Comparison of ENCODE assay signal across 13 mouse cellular contexts in the genomic region with DNA sequence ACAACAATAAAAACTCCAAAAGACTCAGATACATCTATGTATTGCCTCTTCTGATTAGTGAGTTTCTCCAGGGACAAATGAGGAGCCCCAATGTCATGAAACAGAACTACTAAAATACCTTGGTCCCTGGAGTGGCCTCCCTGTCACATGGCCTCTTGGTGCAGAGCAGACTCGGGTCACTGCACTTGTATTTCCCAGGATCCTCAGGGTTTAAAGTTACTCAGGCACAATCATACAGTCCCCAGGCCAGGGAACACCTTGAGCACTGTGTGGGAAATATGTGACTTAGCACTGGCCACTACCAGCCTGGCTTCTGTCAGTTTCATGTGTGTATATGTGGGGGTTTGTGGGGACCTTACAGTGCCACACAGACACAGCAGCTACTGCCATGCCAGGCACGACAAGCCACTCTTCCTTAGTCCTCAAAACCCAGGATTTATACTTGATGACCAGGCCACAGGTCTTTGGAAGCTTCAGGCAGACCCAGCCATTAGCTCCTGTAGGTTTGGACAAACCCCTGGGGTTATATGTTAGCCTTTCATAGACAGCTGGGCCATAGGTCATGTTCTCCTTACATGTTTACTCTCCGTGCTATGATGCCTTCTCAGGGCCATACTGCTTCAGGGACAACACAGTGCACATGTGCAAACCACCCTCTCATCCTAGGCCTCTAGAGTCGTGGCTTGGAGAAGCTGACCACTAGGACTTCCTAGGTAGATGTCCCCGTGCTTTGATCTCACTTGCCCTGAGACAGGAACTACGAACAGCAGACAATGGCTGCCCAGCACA. TPM values are rescaled to one million over a fixed set of nuclear protein-coding genes. Genes with fewer than 3 reads are reported as not detected.
A peak's percentile ranks its signal among the peaks of the same experiment; 100 is the strongest.
DNase-seq lines count a peak whose midpoint lies in the region; ATAC-seq and TF ChIP-seq lines count a peak whose summit lies in the region.
"Had no signal": no experiment of that assay in that cellular context is flagged by ENCODE, and none has a peak within 500 bp of the region (broad histone marks: within the 10 kb centered on the region; RNA-seq: fewer than 3 reads in every experiment).

No protein-coding gene starts in this region.

- DNase-seq in heart, adult 9 months (ENCODE audit: low spot score in 2 of 2), result no peak
- DNase-seq in liver, adult 2 months (ENCODE audit: extremely low read depth, low read depth, low spot score), result peak; percentile 43
- no peak for DNase-seq in liver, embryonic 11.5 days (ENCODE audit: low spot score)
- no peak for DNase-seq in liver, postnatal 0 days
- no peak for DNase-seq in embryo, embryonic 10.5 days (ENCODE audit: low spot score)
- DNase-seq: adrenal gland, postnatal 36 days; cerebellum, adult 8-10 months; right cerebral cortex, postnatal 14 days had no signal

- TF ChIP-seq EP300 in liver, postnatal 0 days (IDR thresholded peaks at IDR 0.05; ENCODE audit: low read depth), result no peak

- H3K4me1 ChIP-seq in heart, embryonic 14.5 days (ENCODE audit: control insufficient read depth in 2 of 2, insufficient read depth in 2 of 2, low read length in 2 of 2), result peaks cover 28 to 60% of the 10 kb centered on the region in 2 experiments
- peaks cover 11% of the 10 kb centered on the region for H3K4me1 ChIP-seq in liver, adult 2 months (ENCODE audit: control insufficient read depth, insufficient read depth, low read length)
- no peaks in the 10 kb centered on the region for H3K4me1 ChIP-seq in liver, embryonic 11.5 days (replicated peaks; ENCODE audit: control insufficient read depth, insufficient read depth, low read length)
- peaks cover 18% of the 10 kb centered on the region for H3K4me1 ChIP-seq in kidney, embryonic 15.5 days
- H3K4me1 ChIP-seq in liver, postnatal 0 days (ENCODE audit: insufficient read depth), result peaks cover 11% of the 10 kb centered on the region

- no peaks in the 10 kb centered on the region for H3K79me2 ChIP-seq in liver, adult 2 months (ENCODE audit: control insufficient read depth, insufficient read depth, low read length)

- peak overlapping the region; percentile 22; the same call in 1 of the 2 replicates for H3K9ac ChIP-seq in heart, embryonic 14.5 days (ENCODE audit: low read length)
- no peak overlapping the region for H3K9ac ChIP-seq in liver, adult 2 months (ENCODE audit: low read depth, low read length)
- H3K9ac ChIP-seq in liver, embryonic 11.5 days (ENCODE audit: low read depth, low read length), result no peak overlapping the region
- H3K9ac ChIP-seq in kidney, embryonic 15.5 days, result no peak overlapping the region
- H3K9ac ChIP-seq in liver, postnatal 0 days (replicated peaks), result no peak overlapping the region
- H3K9ac ChIP-seq: embryonic facial prominence, embryonic 13.5 days; midbrain, embryonic 13.5 days had no signal

- no peak for ATAC-seq in heart, embryonic 14.5 days (ENCODE audit: insufficient number of reproducible peaks, insufficient read depth, low FRiP score, low read depth)
- no peak for ATAC-seq in liver, embryonic 11.5 days (replicated peaks; ENCODE audit: low FRiP score)
- ATAC-seq in kidney, embryonic 15.5 days (replicated peaks; ENCODE audit: low FRiP score), result peak; percentile 67; the same call in 1 of the 2 replicates
- peak; percentile 80 for ATAC-seq in liver, postnatal 0 days
- ATAC-seq: forebrain, embryonic 16.5 days had no signal

- H3K27me3 ChIP-seq in heart, embryonic 14.5 days (ENCODE audit: control insufficient read depth, insufficient read depth, low read length), result no peaks in the 10 kb centered on the region
- no peaks in the 10 kb centered on the region for H3K27me3 ChIP-seq in liver, adult 2 months (ENCODE audit: control insufficient read depth, insufficient read depth, low read length)
- H3K27me3 ChIP-seq in liver, embryonic 11.5 days (replicated peaks; ENCODE audit: control insufficient read depth, insufficient read depth, low read length), result no peaks in the 10 kb centered on the region
- H3K27me3 ChIP-seq in kidney, embryonic 15.5 days, result no peaks in the 10 kb centered on the region
- H3K27me3 ChIP-seq in liver, postnatal 0 days (ENCODE audit: insufficient read depth, low read length), result no peaks in the 10 kb centered on the region
- H3K27me3 ChIP-seq: embryonic facial prominence, embryonic 13.5 days; midbrain, embryonic 13.5 days had no signal

- no peak for TF ChIP-seq POLR2A in liver, adult 2 months (IDR thresholded peaks at IDR 0.05; ENCODE audit: extremely low read depth, insufficient read depth, low read length)

- H3K27ac ChIP-seq in heart, embryonic 14.5 days (replicated peaks in 1 of 2; ENCODE audit: control insufficient read depth in 1 of 2, insufficient read depth in 1 of 2, low read depth in 2 of 2, low read length in 2 of 2), result peak overlapping the region in 1 of 2 experiments; percentile 64; a peak in 2 of 4 replicates
- H3K27ac ChIP-seq in liver, adult 2 months (replicated peaks; ENCODE audit: insufficient read depth, low read depth, low read length), result no peak overlapping the region
- no peak overlapping the region for H3K27ac ChIP-seq in liver, embryonic 11.5 days (ENCODE audit: low read depth, low read length)
- H3K27ac ChIP-seq in kidney, embryonic 15.5 days, result peak overlapping the region; percentile 61
- H3K27ac ChIP-seq in liver, postnatal 0 days (ENCODE audit: low read depth), result peak overlapping the region; percentile 30
- H3K27ac ChIP-seq: embryonic facial prominence, embryonic 13.5 days; midbrain, embryonic 13.5 days had no signal

- no peak overlapping the region for H3K4me3 ChIP-seq in heart, embryonic 14.5 days (ENCODE audit: control insufficient read depth in 1 of 2, insufficient read depth in 1 of 2, low read depth in 1 of 2, low read length in 2 of 2)
- no peak overlapping the region for H3K4me3 ChIP-seq in liver, adult 2 months (ENCODE audit: insufficient read depth, low read depth, low read length)
- no peak overlapping the region for H3K4me3 ChIP-seq in liver, embryonic 11.5 days (ENCODE audit: low read depth, low read length)
- no peak overlapping the region for H3K4me3 ChIP-seq in kidney, embryonic 15.5 days (replicated peaks)
- no peak overlapping the region for H3K4me3 ChIP-seq in liver, postnatal 0 days (ENCODE audit: low read depth, low read length)
- H3K4me3 ChIP-seq: embryonic facial prominence, embryonic 13.5 days; midbrain, embryonic 13.5 days had no signal

- TF ChIP-seq CTCF in liver, adult 2 months (IDR thresholded peaks at IDR 0.05; ENCODE audit: low read depth, low read length), result no peak
- no peak for TF ChIP-seq CTCF in liver, postnatal 0 days (IDR thresholded peaks at IDR 0.05; ENCODE audit: low read depth)

- H3K36me3 ChIP-seq in heart, embryonic 14.5 days (ENCODE audit: control insufficient read depth, insufficient read depth, low read length), result peaks cover 69% of the 10 kb centered on the region
- no peaks in the 10 kb centered on the region for H3K36me3 ChIP-seq in liver, adult 2 months (ENCODE audit: control insufficient read depth, insufficient read depth, low read length)
- H3K36me3 ChIP-seq in liver, embryonic 11.5 days (ENCODE audit: control insufficient read depth, insufficient read depth, low read length), result no peaks in the 10 kb centered on the region
- H3K36me3 ChIP-seq in kidney, embryonic 15.5 days, result peaks cover 25% of the 10 kb centered on the region
- H3K36me3 ChIP-seq in liver, postnatal 0 days (replicated peaks; ENCODE audit: insufficient read depth, low read length), result no peaks in the 10 kb centered on the region

- H3K4me2 ChIP-seq in heart, embryonic 14.5 days (ENCODE audit: low read length), result no peak overlapping the region
- H3K4me2 ChIP-seq in liver, embryonic 11.5 days, result no peak overlapping the region
- no peak overlapping the region for H3K4me2 ChIP-seq in kidney, embryonic 15.5 days
- no peak overlapping the region for H3K4me2 ChIP-seq in liver, postnatal 0 days (ENCODE audit: low read depth, low read length)
- H3K4me2 ChIP-seq: embryonic facial prominence, embryonic 13.5 days; midbrain, embryonic 13.5 days had no signal

- 68% methylated on average over 6 of the region's 6 CpGs for WGBS in heart, embryonic 14.5 days
- 66% methylated on average over 6 of the region's 6 CpGs for WGBS in liver, adult 2 months
- 71% methylated on average over 6 of the region's 6 CpGs for WGBS in liver, embryonic 11.5 days
- WGBS in kidney, embryonic 15.5 days, result 65% methylated on average over 6 of the region's 6 CpGs
- WGBS in liver, postnatal 0 days (ENCODE audit: insufficient replicate concordance), result 61% methylated on average over 6 of the region's 6 CpGs

- no peaks in the 10 kb centered on the region for H3K9me3 ChIP-seq in heart, embryonic 14.5 days (ENCODE audit: control insufficient read depth, low read length)
- no peaks in the 10 kb centered on the region for H3K9me3 ChIP-seq in liver, embryonic 11.5 days (ENCODE audit: control insufficient read depth, low read length)
- no peaks in the 10 kb centered on the region for H3K9me3 ChIP-seq in kidney, embryonic 15.5 days (replicated peaks)
- no peaks in the 10 kb centered on the region for H3K9me3 ChIP-seq in liver, postnatal 0 days (ENCODE audit: low read length)
- H3K9me3 ChIP-seq: embryonic facial prominence, embryonic 13.5 days; midbrain, embryonic 13.5 days had no signal

RNA-seq across cellular contexts. Expression of a gene that starts 17.1 kb away (rescaled TPM):
- 51.4 and 58.2 TPM in 2 replicates for polyA plus RNA-seq in heart, embryonic 14.5 days (2014; fragmentation: Nextera tagmentation; extraction: Ambion mirVana)
- 11.3 and 15.4 TPM in 2 replicates for total RNA-seq in liver, adult 2 months (2014; rRNA removed)
- 16.4 and 17.0 TPM in 2 replicates for polyA plus RNA-seq in liver, adult 2 months (2012; rRNA removed)
- polyA plus RNA-seq in liver, embryonic 11.5 days (2014; fragmentation: Nextera tagmentation; extraction: Ambion mirVana), result 11.3 and 12.2 TPM in 2 replicates
- polyA plus RNA-seq in kidney, embryonic 15.5 days (2015; fragmentation: Nextera tagmentation; extraction: Ambion mirVana), result 35.0 and 40.9 TPM in 2 replicates
- 3.8 and 4.4 TPM in 2 replicates for polyA plus RNA-seq in liver, postnatal 0 days (2015; fragmentation: Nextera tagmentation; extraction: Ambion mirVana)

Comparison
In these comparisons a context has a peak if more than half of its experiments do, and no peak if none do; other contexts are left out.
1. ATAC-seq: peak in kidney, embryonic 15.5 days (single experiment) and liver, postnatal 0 days (single experiment); none in heart, embryonic 14.5 days (single experiment) and liver, embryonic 11.5 days (single experiment).
2. H3K27ac ChIP-seq: peak in kidney, embryonic 15.5 days (single experiment) and liver, postnatal 0 days (single experiment); none in liver, adult 2 months (single experiment) and liver, embryonic 11.5 days (single experiment).